Mouse (Mus musculus) monocyte, adult 59 days (primary cell): ENCODE results near the gene Tsku. TPM values are rescaled to one million over a fixed set of nuclear protein-coding genes. Genes with fewer than 3 reads are reported as not detected.

Source experiments
- total RNA-seq, 2 experiments: library from RNA; stranded (reverse); gene quantifications; one replicate each; pipeline ENCODE4 v1.2.4; 2023

The Tsku gene
- 1 to 10 TPM; 4.8 to 6.3 TPM for total RNA-seq

DNA sequence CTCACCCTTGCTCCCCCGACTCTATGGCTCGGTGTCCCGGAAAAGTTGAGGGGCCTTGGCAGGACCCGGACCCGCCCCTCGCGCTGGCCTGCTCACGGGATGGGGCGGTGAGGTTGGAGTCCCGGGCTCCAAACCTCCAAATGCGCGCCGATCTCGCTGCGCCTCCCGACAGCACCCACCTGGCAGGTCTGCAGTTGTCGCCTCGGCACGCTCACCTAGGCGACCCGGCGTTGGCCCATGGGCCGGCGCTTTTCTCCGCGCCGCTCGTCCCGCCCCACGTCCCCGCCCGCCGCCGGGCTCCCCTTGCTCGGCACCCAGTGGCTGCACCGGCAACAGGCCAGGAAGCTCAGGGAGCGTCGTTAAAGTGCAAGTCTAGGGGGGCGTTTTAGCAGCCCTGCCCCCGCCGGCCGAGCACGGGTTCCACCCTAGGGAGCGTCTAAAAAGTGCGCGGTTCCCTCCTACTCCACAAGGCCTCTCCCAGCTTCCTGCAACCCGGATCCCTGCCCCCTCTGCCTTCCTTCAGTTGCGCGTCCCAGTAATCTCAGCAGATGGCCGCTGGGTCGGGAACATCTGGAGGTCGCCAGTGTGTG lies at the start of gene Tsku:
TSS of gene Tsku (minus strand) at position 266 of the 590 bp plus-strand sequence.

DNA sequence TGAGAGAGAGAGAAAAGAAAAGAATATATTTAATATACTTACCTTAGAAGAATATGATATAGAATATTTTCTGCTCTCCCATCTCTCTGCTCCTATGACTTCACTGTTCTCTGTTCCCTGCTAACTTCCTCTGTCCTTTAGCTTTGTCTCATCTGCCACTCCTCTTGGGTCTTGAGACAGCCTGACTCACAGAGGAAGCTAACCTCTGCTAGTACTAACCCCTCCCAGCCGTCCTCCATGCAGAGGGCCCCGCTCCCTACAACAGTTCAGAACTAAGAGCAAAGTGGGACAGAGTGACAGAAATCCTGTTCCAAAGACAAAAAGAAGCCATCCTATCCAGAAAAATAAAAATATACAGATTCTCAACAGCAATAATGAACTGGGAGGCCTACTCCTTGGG lies 40.0 kb downstream of the Tsku start, which contains the start of gene Acer3:
TSS of gene Acer3 (minus strand) at position 126 of the 400 bp plus-strand sequence.

Other genes with a start within 250 kb of the Tsku start
- gene Myo7a, start 241.8 kb downstream of the Tsku start, total RNA-seq, result 10 to 100 TPM; 28.9 to 37.2 TPM
- under 1 TPM; 0.24 to 0.37 TPM for gene Omp, start 215.8 kb downstream of the Tsku start, total RNA-seq
- 1 to 10 TPM; 1.3 to 3.4 TPM for gene Capn5, start 183.1 kb downstream of the Tsku start, total RNA-seq
- under 1 TPM; 0.85 to 0.94 TPM for gene B3gnt6, start 161.8 kb downstream of the Tsku start, total RNA-seq
- 100 to 1,000 TPM; 154 TPM for gene Acer3, start 40.1 kb downstream of the Tsku start, total RNA-seq
- not detected for gene Gucy2d, start 79.1 kb upstream of the Tsku start, total RNA-seq
- under 1 TPM; 0.21 to 0.31 TPM for gene Lrrc32, start 128.0 kb upstream of the Tsku start, total RNA-seq